Mouse (Mus musculus) MEL (cell line): ENCODE measurements at regions not wholly inside any gene's neighbourhood (a gene's known extent, or its start where the extent isn't known, plus 50 kb on each side); places are given as distances from the start of the nearest gene placed in this dataset.

ENCODE experiments used
- CTCF ChIP-seq, 3 experiments: IDR thresholded peaks in 2 of 3; conservative IDR thresholded peaks in 1 of 3; 2 replicates each; pipeline ENCODE4 v1.5.1; 2011 to 2012; ENCODE audit warnings: low read length in 3 of 3, low read depth in 2 of 3, mild to moderate bottlenecking in 2 of 3, improper control_type of control experiment in 1 of 3, inconsistent platforms in 1 of 3, mixed read lengths in 1 of 3, moderate library complexity in 1 of 3; ENCODE audit not compliant: control insufficient read depth in 1 of 3, insufficient read depth in 1 of 3, poor library complexity in 1 of 3, severe bottlenecking in 1 of 3
- E2F4 ChIP-seq: IDR thresholded peaks from 2 replicates; pipeline ENCODE4 v1.6.1; 2011; ENCODE audit warnings: low read depth, low read length, improper control_type of control experiment, borderline replicate concordance
- EP300 ChIP-seq, 2 experiments: IDR thresholded peaks; 2 replicates each; pipeline ENCODE4 v1.6.1; 2011; ENCODE audit warnings: improper control_type of control experiment in 2 of 2, low read length in 2 of 2, low read depth in 1 of 2, mild to moderate bottlenecking in 1 of 2
- MAZ ChIP-seq: IDR thresholded peaks from 2 replicates; pipeline ENCODE4 v1.6.1; 2012; ENCODE audit warnings: low read depth, mild to moderate bottlenecking, inconsistent platforms, low read length, improper control_type of control experiment
- MYB ChIP-seq: IDR thresholded peaks from 2 replicates; pipeline ENCODE4 v1.6.1; 2011; ENCODE audit warnings: mild to moderate bottlenecking, low read depth, low read length, improper control_type of control experiment
- TAL1 ChIP-seq: IDR thresholded peaks from 2 replicates; pipeline ENCODE4 v1.6.1; 2012; ENCODE audit warnings: mild to moderate bottlenecking, inconsistent platforms, low read length, moderate library complexity, mixed read lengths
- TCF12 ChIP-seq: IDR thresholded peaks from 2 replicates; pipeline ENCODE4 v1.6.1; 2014; ENCODE audit warnings: low read depth, mild to moderate bottlenecking, inconsistent platforms, low read length, improper control_type of control experiment, moderate library complexity

GRCm38 (mm10) chr15:67402310-67402709, 901.6 kb upstream of the Lrrc6 start:
- peak; percentile 67 to 77; a peak in 3 of 4 replicates for TF ChIP-seq EP300 (IDR thresholded peaks at IDR 0.05; ENCODE audit: low read depth in 1 of 2, low read length in 2 of 2)
- TF ChIP-seq MYB: no peak
- TF ChIP-seq MAZ: no peak
- TF ChIP-seq CTCF (IDR thresholded peaks at IDR 0.05 in 2 of 3, conservative IDR thresholded peaks at IDR 0.05 in 1 of 3; ENCODE audit: control insufficient read depth in 1 of 3, insufficient read depth in 1 of 3, low read depth in 2 of 3, low read length in 3 of 3, poor library complexity in 1 of 3, severe bottlenecking in 1 of 3): no peak
- TF ChIP-seq TAL1: no peak
- 0 out of 2 replicates have a peak, but pooled peaks have one; percentile 56 for TF ChIP-seq TCF12
- TF ChIP-seq E2F4: no peak
